Mouse (Mus musculus) v-Abl transformed pro-B cells (cell line): Measurements from ENCODE around the gene Tep1.
"Not testable (repeated sequence)": the region's sequence is repeated elsewhere in the genome, so short reads cannot be mapped to it uniquely, and the experiment has no call there.

Experiments
- in situ Hi-C, 2 experiments: fragments of 400-800 bp; cut with MboI; formaldehyde crosslinking; loops; one replicate each; pipeline ENCODE4 v1.15.1; 2025; ENCODE audit not compliant: unreplicated experiment in 2 of 2

Tep1 gene

GRCm38 (mm10) chr14:50869889-50870804 is at the start of gene Tep1:
Gene Tep1 (minus strand): TSS chr14:50870560.
- in situ Hi-C loops, result no loop called here

- in situ Hi-C loops, result no loop called here
These were observed 41.0 kb upstream of the Tep1 start for GRCm38 (mm10) chr14:50911356-50911755.

- in situ Hi-C loops, result no loop called here
These were observed 37.8 kb upstream of the Tep1 start for GRCm38 (mm10) chr14:50908126-50908525.

GRCm38 (mm10) chr14:50905327-50905726 is 35.0 kb upstream of the Tep1 start:
- in situ Hi-C loops, result not testable (repeated sequence)

GRCm38 (mm10) chr14:50904828-50905129 is 34.4 kb upstream of the Tep1 start:
- in situ Hi-C loops, result no loop called here

- in situ Hi-C loops, result no loop called here
These were observed 33.8 kb upstream of the Tep1 start for GRCm38 (mm10) chr14:50903973-50904827.

GRCm38 (mm10) chr14:50897992-50898391 is 27.6 kb upstream of the Tep1 start:
- in situ Hi-C loops, result not testable (repeated sequence)

GRCm38 (mm10) chr14:50897374-50897765 is 27.0 kb upstream of the Tep1 start, which contains the start of gene Klhl33:
Gene Klhl33 (minus strand): TSS chr14:50897507.
- in situ Hi-C loops, result no loop called here

GRCm38 (mm10) chr14:50896747-50897373 is 26.5 kb upstream of the Tep1 start:
- in situ Hi-C loops, result no loop called here

GRCm38 (mm10) chr14:50895985-50896746 is 25.8 kb upstream of the Tep1 start:
- in situ Hi-C loops, result no loop called here

- in situ Hi-C loops, result no loop called here
These were observed 25.0 kb upstream of the Tep1 start for GRCm38 (mm10) chr14:50895407-50895806.

GRCm38 (mm10) chr14:50892541-50893459 is 22.4 kb upstream of the Tep1 start:
- in situ Hi-C loops, result no loop called here

GRCm38 (mm10) chr14:50892091-50892490 is 21.7 kb upstream of the Tep1 start:
- in situ Hi-C loops, result no loop called here

- in situ Hi-C loops, result no loop called here
These were observed 21.3 kb upstream of the Tep1 start for GRCm38 (mm10) chr14:50891621-50892020.

GRCm38 (mm10) chr14:50876236-50876950 is 6.0 kb upstream of the Tep1 start:
- in situ Hi-C loops, result loop anchor here in 1 of 2 experiments (5.0 kb wide), 1 partner anchor 46 kb away; the partner anchor contains the start of genes Apex1 and Osgep

- in situ Hi-C loops, result loop anchor here in 1 of 2 experiments (5.0 kb wide), 1 partner anchor 47 kb away; the partner anchor contains the start of genes Apex1 and Osgep
These were observed 5.4 kb upstream of the Tep1 start for GRCm38 (mm10) chr14:50875591-50876230.

- in situ Hi-C loops, result loop anchor here in 1 of 2 experiments (5.0 kb wide), 1 partner anchor 47 kb away; the partner anchor contains the start of genes Apex1 and Osgep
These were observed 4.8 kb upstream of the Tep1 start for GRCm38 (mm10) chr14:50875175-50875574.

GRCm38 (mm10) chr14:50871284-50871683 is 924 bp upstream of the Tep1 start:
- in situ Hi-C loops, result no loop called here
